Mouse (Mus musculus) E14TG2a.4 (cell line): ENCODE data around the gene Tmem200a.

Experiments
- CTCF ChIP-seq: conservative IDR thresholded peaks from 2 replicates; pipeline ENCODE4 v1.5.1; 2014; ENCODE audit warnings: low read length
- NANOG ChIP-seq: IDR thresholded peaks from 2 replicates; pipeline ENCODE4 v1.6.1; 2014; ENCODE audit warnings: borderline replicate concordance, low read length, mixed read lengths
- POU5F1 ChIP-seq: IDR thresholded peaks from 2 replicates; pipeline ENCODE4 v1.6.1; 2014; ENCODE audit warnings: low read length, borderline replicate concordance

DNA sequence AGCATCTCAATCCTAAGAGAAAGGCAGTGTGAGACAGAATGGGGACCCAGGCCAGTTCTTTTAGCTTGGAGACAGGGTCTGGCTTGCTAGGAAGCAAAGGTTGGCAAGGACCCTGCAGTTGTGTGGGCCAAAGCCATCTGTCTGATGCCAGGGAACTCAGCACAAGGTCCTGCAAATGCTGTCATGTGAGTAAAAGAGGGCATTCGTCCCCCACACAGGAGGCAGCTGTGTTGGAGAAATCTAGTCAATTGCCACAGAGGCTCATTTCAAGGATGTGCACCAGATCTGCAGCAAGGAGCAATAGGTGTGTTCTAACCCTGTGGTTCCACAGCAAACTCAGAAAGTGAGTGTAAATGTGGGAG lies 41.0 kb upstream of the Tmem200a start:
- no peak for TF ChIP-seq CTCF
- no peak for TF ChIP-seq POU5F1
- TF ChIP-seq NANOG, result no peak
